Mouse (Mus musculus): Measurements from ENCODE around the gene Retreg3. TPM values are rescaled to one million over a fixed set of nuclear protein-coding genes. Genes with fewer than 3 reads are reported as not detected.

The Retreg3 gene
- polyA plus RNA-seq, 1 experiment from 2014 or later, result 10.6 TPM

GRCm38 (mm10) chr11:101154648-101155047 lies 35.0 kb upstream of the Retreg3 start:
- Histone ChIP-seq H3K4me1 (ENCODE audit: control insufficient read depth, insufficient read depth, low read length) (peaks cover 12% of the 10 kb centered on the region; the same call in 1 of the 2 replicates), H3K36me3 (ENCODE audit: control insufficient read depth, insufficient read depth, low read length) (no peaks in the 10 kb centered on the region), H3K9me3 (ENCODE audit: control insufficient read depth, low read length) (no peaks in the 10 kb centered on the region), H3K27ac (ENCODE audit: low read depth, low read length) (no peak overlapping the region), H3K9ac (replicated peaks; ENCODE audit: low read depth, low read length) (no peak overlapping the region), H3K4me2 (ENCODE audit: low read depth, low read length) (no peak overlapping the region), H3K27me3 (ENCODE audit: control insufficient read depth, insufficient read depth, low read length) (no peaks in the 10 kb centered on the region), H3K4me3 (ENCODE audit: low read depth, low read length) (no peak overlapping the region)
- ATAC-seq (ENCODE audit: low read depth), result no peak

- WGBS, result 82% methylated on average over 1 of the region's 1 CpGs
- no peak for ATAC-seq (ENCODE audit: low read depth)
- no peak overlapping the region for H3K9ac ChIP-seq (replicated peaks; ENCODE audit: low read depth, low read length)
Observed at GRCm38 (mm10) chr11:101152825-101153224, 33.1 kb upstream of the Retreg3 start.

GRCm38 (mm10) chr11:101151063-101151462 lies 31.4 kb upstream of the Retreg3 start:
- WGBS, result 54% methylated on average over 2 of the region's 2 CpGs
- H3K4me1 ChIP-seq (ENCODE audit: control insufficient read depth, insufficient read depth, low read length), result peaks cover 12% of the 10 kb centered on the region; the same call in 1 of the 2 replicates
- no peak overlapping the region for H3K27ac ChIP-seq (ENCODE audit: low read depth, low read length)
- H3K27me3 ChIP-seq (ENCODE audit: control insufficient read depth, insufficient read depth, low read length), result no peaks in the 10 kb centered on the region
- no peak overlapping the region for H3K9ac ChIP-seq (replicated peaks; ENCODE audit: low read depth, low read length)
- no peak overlapping the region for H3K4me2 ChIP-seq (ENCODE audit: low read depth, low read length)
- ATAC-seq (ENCODE audit: low read depth), result no peak
- no peaks in the 10 kb centered on the region for H3K9me3 ChIP-seq (ENCODE audit: control insufficient read depth, low read length)
- no peak overlapping the region for H3K4me3 ChIP-seq (ENCODE audit: low read depth, low read length)
- H3K36me3 ChIP-seq (ENCODE audit: control insufficient read depth, insufficient read depth, low read length), result no peaks in the 10 kb centered on the region

More at GRCm38 (mm10) chr11:101152825-101153224, 33.1 kb upstream of the Retreg3 start:
- Histone ChIP-seq H3K27me3 (ENCODE audit: control insufficient read depth, insufficient read depth, low read length) (no peaks in the 10 kb centered on the region), H3K4me2 (ENCODE audit: low read depth, low read length) (no peak overlapping the region), H3K27ac (ENCODE audit: low read depth, low read length) (no peak overlapping the region), H3K4me1 (ENCODE audit: control insufficient read depth, insufficient read depth, low read length) (peaks cover 16% of the 10 kb centered on the region; the same call in 1 of the 2 replicates), H3K36me3 (ENCODE audit: control insufficient read depth, insufficient read depth, low read length) (no peaks in the 10 kb centered on the region), H3K9me3 (ENCODE audit: control insufficient read depth, low read length) (no peaks in the 10 kb centered on the region), H3K4me3 (ENCODE audit: low read depth, low read length) (no peak overlapping the region)

- H3K36me3 ChIP-seq (ENCODE audit: control insufficient read depth, insufficient read depth, low read length), result no peaks in the 10 kb centered on the region
- no peaks in the 10 kb centered on the region for H3K9me3 ChIP-seq (ENCODE audit: control insufficient read depth, low read length)
- H3K27me3 ChIP-seq (ENCODE audit: control insufficient read depth, insufficient read depth, low read length), result no peaks in the 10 kb centered on the region
- ATAC-seq (ENCODE audit: low read depth), result no peak; the same call in 1 of the 2 replicates
- WGBS, result 31% methylated on average over 9 of the region's 9 CpGs
- H3K27ac ChIP-seq (ENCODE audit: low read depth, low read length), result peak overlapping the region; percentile 48; the same call in 1 of the 2 replicates
- H3K4me3 ChIP-seq (ENCODE audit: low read depth, low read length), result no peak overlapping the region
- H3K9ac ChIP-seq (replicated peaks; ENCODE audit: low read depth, low read length), result no peak overlapping the region
- H3K4me2 ChIP-seq (ENCODE audit: low read depth, low read length), result no peak overlapping the region
- peaks cover 4% of the 10 kb centered on the region; the same call in 1 of the 2 replicates for H3K4me1 ChIP-seq (ENCODE audit: control insufficient read depth, insufficient read depth, low read length)
Observed at GRCm38 (mm10) chr11:101149178-101150105, 29.7 kb upstream of the Retreg3 start.

GRCm38 (mm10) chr11:101148751-101149150 lies 29.1 kb upstream of the Retreg3 start:
- H3K27me3 ChIP-seq (ENCODE audit: control insufficient read depth, insufficient read depth, low read length), result no peaks in the 10 kb centered on the region
- no peak for ATAC-seq (ENCODE audit: low read depth)
- H3K4me1 ChIP-seq (ENCODE audit: control insufficient read depth, insufficient read depth, low read length), result peaks cover 4% of the 10 kb centered on the region; the same call in 1 of the 2 replicates
- no peak overlapping the region for H3K4me2 ChIP-seq (ENCODE audit: low read depth, low read length)
- H3K27ac ChIP-seq (ENCODE audit: low read depth, low read length), result no peak overlapping the region
- H3K9ac ChIP-seq (replicated peaks; ENCODE audit: low read depth, low read length), result no peak overlapping the region
- no peaks in the 10 kb centered on the region for H3K36me3 ChIP-seq (ENCODE audit: control insufficient read depth, insufficient read depth, low read length)
- WGBS, result 60% methylated on average over 10 of the region's 10 CpGs
- no peak overlapping the region for H3K4me3 ChIP-seq (ENCODE audit: low read depth, low read length)
- no peaks in the 10 kb centered on the region for H3K9me3 ChIP-seq (ENCODE audit: control insufficient read depth, low read length)

- Histone ChIP-seq H3K4me2 (ENCODE audit: low read depth, low read length) (peak overlapping the region; percentile 6; the same call in 1 of the 2 replicates), H3K9me3 (ENCODE audit: control insufficient read depth, low read length) (no peaks in the 10 kb centered on the region), H3K36me3 (ENCODE audit: control insufficient read depth, insufficient read depth, low read length) (no peaks in the 10 kb centered on the region), H3K27me3 (ENCODE audit: control insufficient read depth, insufficient read depth, low read length) (no peaks in the 10 kb centered on the region), H3K4me3 (ENCODE audit: low read depth, low read length) (no peak overlapping the region), H3K9ac (replicated peaks; ENCODE audit: low read depth, low read length) (no peak overlapping the region), H3K27ac (ENCODE audit: low read depth, low read length) (peak overlapping the region; percentile 10; the same call in 1 of the 2 replicates), H3K4me1 (ENCODE audit: control insufficient read depth, insufficient read depth, low read length) (peaks cover 4% of the 10 kb centered on the region; the same call in 1 of the 2 replicates)
- 12% methylated on average over 10 of the region's 10 CpGs for WGBS
- ATAC-seq (ENCODE audit: low read depth), result peak; percentile 59
Observed at GRCm38 (mm10) chr11:101146377-101146776, 26.7 kb upstream of the Retreg3 start.

GRCm38 (mm10) chr11:101143338-101144225 lies 23.9 kb upstream of the Retreg3 start:
- H3K9ac ChIP-seq (replicated peaks; ENCODE audit: low read depth, low read length), result peak overlapping the region; percentile 39; the same call in 1 of the 2 replicates
- H3K9me3 ChIP-seq (ENCODE audit: control insufficient read depth, low read length), result no peaks in the 10 kb centered on the region
- H3K36me3 ChIP-seq (ENCODE audit: control insufficient read depth, insufficient read depth, low read length), result no peaks in the 10 kb centered on the region
- no peaks in the 10 kb centered on the region for H3K27me3 ChIP-seq (ENCODE audit: control insufficient read depth, insufficient read depth, low read length)
- H3K4me1 ChIP-seq (ENCODE audit: control insufficient read depth, insufficient read depth, low read length), result peaks cover 3% of the 10 kb centered on the region; the same call in 1 of the 2 replicates
- H3K4me3 ChIP-seq (ENCODE audit: low read depth, low read length), result peak overlapping the region; percentile 13; the same call in 1 of the 2 replicates
- peak overlapping the region; percentile 13; the same call in 1 of the 2 replicates for H3K27ac ChIP-seq (ENCODE audit: low read depth, low read length)
- ATAC-seq (ENCODE audit: low read depth), result peak; percentile 75
- peak overlapping the region; percentile 46 for H3K4me2 ChIP-seq (ENCODE audit: low read depth, low read length)
- WGBS, result 19% methylated on average over 18 of the region's 19 CpGs

GRCm38 (mm10) chr11:101142215-101142967 lies 22.7 kb upstream of the Retreg3 start:
- Histone ChIP-seq H3K4me1 (ENCODE audit: control insufficient read depth, insufficient read depth, low read length) (peaks cover 3% of the 10 kb centered on the region; the same call in 1 of the 2 replicates), H3K27ac (ENCODE audit: low read depth, low read length) (no peak overlapping the region), H3K27me3 (ENCODE audit: control insufficient read depth, insufficient read depth, low read length) (no peaks in the 10 kb centered on the region), H3K36me3 (ENCODE audit: control insufficient read depth, insufficient read depth, low read length) (no peaks in the 10 kb centered on the region), H3K9ac (replicated peaks; ENCODE audit: low read depth, low read length) (no peak overlapping the region), H3K4me2 (ENCODE audit: low read depth, low read length) (no peak overlapping the region), H3K9me3 (ENCODE audit: control insufficient read depth, low read length) (no peaks in the 10 kb centered on the region), H3K4me3 (ENCODE audit: low read depth, low read length) (no peak overlapping the region)
- no peak for ATAC-seq (ENCODE audit: low read depth)
- 87% methylated on average over 10 of the region's 10 CpGs for WGBS
